Mouse (Mus musculus): ENCODE data around the gene Chn2. TPM values are rescaled to one million over a fixed set of nuclear protein-coding genes. Genes with fewer than 3 reads are reported as not detected.

Gene Chn2
- total and polyA plus RNA-seq, 3 experiments, result not detected

GRCm38 (mm10) chr6:54060258-54060657 is 20.9 kb downstream of the Chn2 start (continued):
- no peak for TF ChIP-seq E2F4 (IDR thresholded peaks at IDR 0.05; ENCODE audit: borderline replicate concordance, low read depth, low read length)
- no peak for TF ChIP-seq USF1 (IDR thresholded peaks at IDR 0.05; ENCODE audit: low read depth, low read length)
- TF ChIP-seq ZC3H11A (IDR thresholded peaks at IDR 0.05; ENCODE audit: low read depth, low read length), result no peak
- TF ChIP-seq ZMIZ1 (IDR thresholded peaks at IDR 0.05; ENCODE audit: low read depth, low read length), result no peak
- no peak for TF ChIP-seq BHLHE40 (IDR thresholded peaks at IDR 0.05; ENCODE audit: borderline replicate concordance, low read depth, low read length)

GRCm38 (mm10) chr6:54061375-54061774 is 22.0 kb downstream of the Chn2 start:
- Histone ChIP-seq H3K9ac (ENCODE audit: control insufficient read depth, low read depth, low read length, poor library complexity, severe bottlenecking) (no peak overlapping the region), H3K79me2 (ENCODE audit: control insufficient read depth, insufficient read depth, low read length, poor library complexity) (no peaks in the 10 kb centered on the region), H3K4me1 (ENCODE audit: control insufficient read depth in 1 of 2, insufficient read depth in 2 of 2, low read length in 2 of 2) (no peaks in the 10 kb centered on the region), H3K4me3 (ENCODE audit: control insufficient read depth in 1 of 2, insufficient read depth in 1 of 2, low read depth in 2 of 2, low read length in 2 of 2) (no peak overlapping the region), H3K9me3 (replicated peaks; ENCODE audit: insufficient read depth, low read length) (no peaks in the 10 kb centered on the region), H3K27me3 (ENCODE audit: control insufficient read depth in 1 of 2, insufficient read depth in 2 of 2, low read length in 2 of 2) (no peaks in the 10 kb centered on the region), H3K27ac (ENCODE audit: control insufficient read depth, low read depth, low read length) (no peak overlapping the region), H3K36me3 (ENCODE audit: control insufficient read depth in 1 of 2, insufficient read depth in 2 of 2, low read length in 2 of 2) (no peaks in the 10 kb centered on the region)
- TF ChIP-seq JUND (IDR thresholded peaks at IDR 0.05; ENCODE audit: low read depth, low read length), result no peak
- no peak for TF ChIP-seq RCOR1 (IDR thresholded peaks at IDR 0.05; ENCODE audit: low read depth, low read length)
- TF ChIP-seq MYB (IDR thresholded peaks at IDR 0.05; ENCODE audit: low read depth, low read length), result no peak
- TF ChIP-seq MEF2A (IDR thresholded peaks at IDR 0.05; ENCODE audit: extremely low read depth, insufficient replicate concordance, low read depth, low read length, poor library complexity, severe bottlenecking), result no peak
- no peak for TF ChIP-seq USF2 (IDR thresholded peaks at IDR 0.05; ENCODE audit: borderline replicate concordance in 1 of 2, insufficient read depth in 1 of 2, low read depth in 1 of 2, low read length in 2 of 2)
- no peak for TF ChIP-seq GATA1 (IDR thresholded peaks at IDR 0.05; ENCODE audit: low read depth, low read length)
- DNase-seq (ENCODE audit: low read depth, low spot score), result no peak

GRCm38 (mm10) chr6:54063878-54064277 is 24.5 kb downstream of the Chn2 start:
- H3K9me3 ChIP-seq (replicated peaks; ENCODE audit: insufficient read depth, low read length), result no peaks in the 10 kb centered on the region
- no peak overlapping the region for H3K9ac ChIP-seq (ENCODE audit: control insufficient read depth, low read depth, low read length, poor library complexity, severe bottlenecking)
- no peaks in the 10 kb centered on the region for H3K27me3 ChIP-seq (ENCODE audit: control insufficient read depth in 1 of 2, insufficient read depth in 2 of 2, low read length in 2 of 2)
- no peak overlapping the region for H3K27ac ChIP-seq (ENCODE audit: control insufficient read depth, low read depth, low read length)
- no peaks in the 10 kb centered on the region for H3K36me3 ChIP-seq (ENCODE audit: control insufficient read depth in 1 of 2, insufficient read depth in 2 of 2, low read length in 2 of 2)
- DNase-seq (ENCODE audit: low read depth, low spot score), result no peak
- TF ChIP-seq NRF1 (IDR thresholded peaks at IDR 0.05; ENCODE audit: insufficient read depth, low read depth, low read length, poor library complexity, severe bottlenecking) (no peak), POLR2A (IDR thresholded peaks at IDR 0.05; ENCODE audit: control insufficient read depth in 1 of 2, insufficient read depth in 1 of 2, low read depth in 1 of 2, low read length in 2 of 2, poor library complexity in 1 of 2) (no peak), POLR2AphosphoS2 (IDR thresholded peaks at IDR 0.05; ENCODE audit: low read length) (no peak), ZC3H11A (IDR thresholded peaks at IDR 0.05; ENCODE audit: low read depth, low read length) (no peak), RAD21 (IDR thresholded peaks at IDR 0.05; ENCODE audit: low read depth, low read length) (no peak), GABPA (IDR thresholded peaks at IDR 0.05; ENCODE audit: low read depth, low read length) (no peak), E2F4 (IDR thresholded peaks at IDR 0.05; ENCODE audit: borderline replicate concordance, low read depth, low read length) (no peak), GATA1 (IDR thresholded peaks at IDR 0.05; ENCODE audit: low read depth, low read length) (no peak), POLR2AphosphoS5 (IDR thresholded peaks at IDR 0.05; ENCODE audit: borderline replicate concordance, low read depth, low read length) (no peak), MAFK (IDR thresholded peaks at IDR 0.05; ENCODE audit: borderline replicate concordance, low read depth, low read length) (no peak), MYB (IDR thresholded peaks at IDR 0.05; ENCODE audit: low read depth, low read length) (no peak), MAX (IDR thresholded peaks at IDR 0.05; ENCODE audit: low read length) (no peak), MEF2A (IDR thresholded peaks at IDR 0.05; ENCODE audit: extremely low read depth, insufficient replicate concordance, low read depth, low read length, poor library complexity, severe bottlenecking) (no peak), CHD2 (IDR thresholded peaks at IDR 0.05; ENCODE audit: low read length) (no peak), USF1 (IDR thresholded peaks at IDR 0.05; ENCODE audit: low read depth, low read length) (no peak), MYC (IDR thresholded peaks at IDR 0.05; ENCODE audit: low read depth, low read length) (no peak), CTCF (IDR thresholded peaks at IDR 0.05 in 2 of 3, conservative IDR thresholded peaks at IDR 0.05 in 1 of 3; ENCODE audit: control insufficient read depth in 1 of 3, insufficient read depth in 1 of 3, low read depth in 2 of 3, low read length in 3 of 3, poor library complexity in 1 of 3, severe bottlenecking in 1 of 3) (no peak), SMC3 (IDR thresholded peaks at IDR 0.05; ENCODE audit: low read depth, low read length) (no peak), EP300 (IDR thresholded peaks at IDR 0.05; ENCODE audit: low read depth in 1 of 2, low read length in 2 of 2) (no peak)
- H3K79me2 ChIP-seq (ENCODE audit: control insufficient read depth, insufficient read depth, low read length, poor library complexity), result no peaks in the 10 kb centered on the region
- H3K4me3 ChIP-seq (ENCODE audit: control insufficient read depth in 1 of 2, insufficient read depth in 1 of 2, low read depth in 2 of 2, low read length in 2 of 2), result no peak overlapping the region
- no peaks in the 10 kb centered on the region for H3K4me1 ChIP-seq (ENCODE audit: control insufficient read depth in 1 of 2, insufficient read depth in 2 of 2, low read length in 2 of 2)
